Mouse (Mus musculus) megakaryocyte, adult 5-6 weeks (primary cell): ENCODE data around the gene Gm4871. TPM values are rescaled to one million over a fixed set of nuclear protein-coding genes. Genes with fewer than 3 reads are reported as not detected.
A peak's percentile ranks its signal among the peaks of the same experiment; 100 is the strongest.

Experiments
- ATAC-seq: 2 replicates; pipeline ENCODE4 v1.8.0; 2016; ENCODE audit warnings: mild to moderate bottlenecking, inconsistent platforms; ENCODE audit not compliant: poor library complexity, severe bottlenecking
- total RNA-seq, 2 experiments: library from RNA; stranded (forward) in 1 of 2; stranded (reverse) in 1 of 2; fragments of 153-499, 151-499 nt in 1 of 2; fragments of 221-1000, 200-1000 nt in 1 of 2; gene quantifications; 2 replicates each; pipeline versions ENCODE4 v1.2.3 to v1.2.4; 2015 to 2017

Gene Gm4871
- total RNA-seq, 2 experiments from 2014 or later: not detected

- ATAC-seq: peak; percentile 86
These were observed 34.1 kb downstream of the Gm4871 start for GRCm38 (mm10) chr5:144998491-144998890.

GRCm38 (mm10) chr5:144990481-144990880 lies 42.1 kb downstream of the Gm4871 start:
- ATAC-seq: no peak

- no peak for ATAC-seq
These were observed 42.5 kb downstream of the Gm4871 start for GRCm38 (mm10) chr5:144990051-144990450.

- no peak for ATAC-seq
These were observed 43.5 kb downstream of the Gm4871 start for GRCm38 (mm10) chr5:144989061-144989405.

GRCm38 (mm10) chr5:144988340-144989060 lies 44.1 kb downstream of the Gm4871 start:
- ATAC-seq: no peak

- no peak for ATAC-seq
These were observed 45.0 kb downstream of the Gm4871 start for GRCm38 (mm10) chr5:144987561-144987960.

GRCm38 (mm10) chr5:144984839-144985238 lies 47.7 kb downstream of the Gm4871 start:
- ATAC-seq: no peak

- no peak for ATAC-seq
These were observed 49.3 kb downstream of the Gm4871 start for GRCm38 (mm10) chr5:144983227-144983626.

Other genes starting within 250 kb of the Gm4871 start
- gene Smurf1, start 66.9 kb downstream of the Gm4871 start, total RNA-seq (2015): 4.7 and 5.1 TPM in 2 replicates
- gene Smurf1, start 66.9 kb downstream of the Gm4871 start, total RNA-seq (2017): 6.7 and 6.9 TPM in 2 replicates
- not detected in 2 replicates for gene 1700018F24Rik, start 10.2 kb upstream of the Gm4871 start, total RNA-seq (2015)
- not detected in 2 replicates for gene 1700018F24Rik, start 10.2 kb upstream of the Gm4871 start, total RNA-seq (2017)
- 98.2 and 102 TPM in 2 replicates for gene Arpc1a, start 51.1 kb upstream of the Gm4871 start, total RNA-seq (2015)
- gene Arpc1a, start 51.1 kb upstream of the Gm4871 start, total RNA-seq (2017): 65.2 and 77.0 TPM in 2 replicates
- gene Kpna7, start 51.3 kb upstream of the Gm4871 start, total RNA-seq (2015): not detected in 2 replicates
- gene Kpna7, start 51.3 kb upstream of the Gm4871 start, total RNA-seq (2017): not detected in 2 replicates
- gene Arpc1b, start 81.5 kb upstream of the Gm4871 start, total RNA-seq (2015): 361 and 425 TPM in 2 replicates
- 297 and 318 TPM in 2 replicates for gene Arpc1b, start 81.5 kb upstream of the Gm4871 start, total RNA-seq (2017)
- 24.8 and 26.1 TPM in 2 replicates for gene Pdap1, start 107.5 kb upstream of the Gm4871 start, total RNA-seq (2015)
- gene Pdap1, start 107.5 kb upstream of the Gm4871 start, total RNA-seq (2017): 140 and 144 TPM in 2 replicates
- gene Bud31, start 107.6 kb upstream of the Gm4871 start, total RNA-seq (2015): 179 and 181 TPM in 2 replicates
- 217 and 234 TPM in 2 replicates for gene Bud31, start 107.6 kb upstream of the Gm4871 start, total RNA-seq (2017)
- 6.5 and 7.9 TPM in 2 replicates for gene Ptcd1, start 134.4 kb upstream of the Gm4871 start, total RNA-seq (2015)
- gene Ptcd1, start 134.4 kb upstream of the Gm4871 start, total RNA-seq (2017): 14.8 and 15.3 TPM in 2 replicates
- gene Cpsf4, start 134.5 kb upstream of the Gm4871 start, total RNA-seq (2015): 16.6 and 17.0 TPM in 2 replicates
- 34.0 and 37.8 TPM in 2 replicates for gene Cpsf4, start 134.5 kb upstream of the Gm4871 start, total RNA-seq (2017)
- 310 and 322 TPM in 2 replicates for gene Atp5j2, start 159.3 kb upstream of the Gm4871 start, total RNA-seq (2015)
- gene Atp5j2, start 159.3 kb upstream of the Gm4871 start, total RNA-seq (2017): 103 and 107 TPM in 2 replicates
- gene Zkscan14, start 169.1 kb upstream of the Gm4871 start, total RNA-seq (2015): 6.2 and 6.4 TPM in 2 replicates
- 30.8 and 31.7 TPM in 2 replicates for gene Zkscan14, start 169.1 kb upstream of the Gm4871 start, total RNA-seq (2017)
- 2.6 and 2.7 TPM in 2 replicates for gene Zkscan5, start 171.8 kb upstream of the Gm4871 start, total RNA-seq (2015)
- gene Zkscan5, start 171.8 kb upstream of the Gm4871 start, total RNA-seq (2017): 4.6 and 5.4 TPM in 2 replicates
- gene Zfp655, start 199.0 kb upstream of the Gm4871 start, total RNA-seq (2015): 31.1 and 36.1 TPM in 2 replicates
- 23.4 and 27.2 TPM in 2 replicates for gene Zfp655, start 199.0 kb upstream of the Gm4871 start, total RNA-seq (2017)
- gene Zscan25, start 247.7 kb upstream of the Gm4871 start, total RNA-seq (2015): 5.4 and 6.4 TPM in 2 replicates
- gene Zscan25, start 247.7 kb upstream of the Gm4871 start, total RNA-seq (2017): 3.2 and 3.5 TPM in 2 replicates